Comparison of ENCODE assay signal across 29 mouse cellular contexts in genomic region chr13:12357554-12357953, GRCm38 (mm10). TPM values are rescaled to one million over a fixed set of nuclear protein-coding genes. Genes with fewer than 3 reads are reported as not detected.
DNase-seq lines count a peak whose midpoint lies in the region; ATAC-seq and TF ChIP-seq lines count a peak whose summit lies in the region.
"Had no signal": no experiment of that assay in that cellular context is flagged by ENCODE, and none has a peak within 500 bp of the region (broad histone marks: within the 10 kb centered on the region; RNA-seq: fewer than 3 reads in every experiment).

No protein-coding gene starts in this region.

- H3K36me3 ChIP-seq in heart, postnatal 0 days (replicated peaks; ENCODE audit: control insufficient read depth, insufficient read depth, low read length), result no peaks in the 10 kb centered on the region
- no peaks in the 10 kb centered on the region for H3K36me3 ChIP-seq in limb, embryonic 14.5 days (ENCODE audit: control insufficient read depth, insufficient read depth, low read length)
- H3K36me3 ChIP-seq: heart, embryonic 15.5 days; hindbrain, embryonic 10.5 days; hindbrain, embryonic 15.5 days; liver, embryonic 15.5 days; neural tube, embryonic 12.5 days had no signal

- no peak for TF ChIP-seq CTCF in heart, postnatal 0 days (IDR thresholded peaks at IDR 0.05; ENCODE audit: low read depth)

- peak; percentile 33; the same call in 1 of the 2 replicates for ATAC-seq in heart, postnatal 0 days (ENCODE audit: insufficient read depth, low read depth)
- ATAC-seq in limb, embryonic 14.5 days (ENCODE audit: low FRiP score, low read depth), result peak; percentile 69
- ATAC-seq: forebrain, embryonic 13.5 days; inflammation-experienced regulatory T-cells, adult 6 months; midbrain, embryonic 16.5 days had no signal

- peak; percentile 24 for DNase-seq in gastrocnemius, adult 18-20 months (ENCODE audit: low spot score)
- no peak for DNase-seq in gastrocnemius, postnatal 36 days
- DNase-seq in heart, adult 8-10 months (ENCODE audit: low spot score), result peak; percentile 19
- no peak for DNase-seq in heart, postnatal 25 days (ENCODE audit: low spot score)
- peak; percentile 42 for DNase-seq in heart, postnatal 0 days (ENCODE audit: low spot score)
- DNase-seq in limb, embryonic 14.5 days (ENCODE audit: low spot score), result no peak
- DNase-seq in thymus, adult 18-20 months, result no peak
- DNase-seq: adrenal gland, postnatal 10 days; B cell, adult 2 months; cerebellum, adult 18-20 months; cerebellum, postnatal 10 days; kidney, adult 18-20 months; kidney, postnatal 36 days; liver; lung, embryonic 14.5 days; lung, postnatal 14 days; right cerebral cortex, adult 18-20 months; spleen, adult 18-20 months; thymus, postnatal 4 days had no signal

- 0 out of 2 replicates have a peak overlapping the region, but pooled peaks have one; percentile 38 for H3K27ac ChIP-seq in heart, postnatal 0 days (ENCODE audit: low read depth)
- H3K27ac ChIP-seq in limb, embryonic 14.5 days (replicated peaks; ENCODE audit: low read depth, low read length), result no peak overlapping the region
- H3K27ac ChIP-seq: forebrain, embryonic 13.5 days; heart, embryonic 15.5 days; hindbrain, embryonic 10.5 days; hindbrain, embryonic 15.5 days; liver, embryonic 15.5 days; neural tube, embryonic 12.5 days had no signal

- no peak overlapping the region for H3K4me3 ChIP-seq in heart, postnatal 0 days (ENCODE audit: low read depth, low read length)
- no peak overlapping the region for H3K4me3 ChIP-seq in limb, embryonic 14.5 days (replicated peaks; ENCODE audit: low read length)
- H3K4me3 ChIP-seq: forebrain, embryonic 13.5 days; heart, embryonic 15.5 days; hindbrain, embryonic 10.5 days; hindbrain, embryonic 15.5 days; liver, embryonic 15.5 days; neural tube, embryonic 12.5 days had no signal

- no peak overlapping the region for H3K9ac ChIP-seq in heart, postnatal 0 days (replicated peaks; ENCODE audit: low read depth, low read length)
- no peak overlapping the region for H3K9ac ChIP-seq in limb, embryonic 14.5 days (ENCODE audit: low read depth, low read length, severe bottlenecking)
- H3K9ac ChIP-seq: forebrain, embryonic 13.5 days; heart, embryonic 15.5 days; hindbrain, embryonic 15.5 days; liver, embryonic 15.5 days; lung, embryonic 14.5 days; neural tube, embryonic 12.5 days had no signal

- TF ChIP-seq POLR2A in limb, embryonic 14.5 days (IDR thresholded peaks at IDR 0.05; ENCODE audit: borderline replicate concordance, extremely low read depth, insufficient read depth, insufficient read length), result no peak

- H3K27me3 ChIP-seq in heart, postnatal 0 days (ENCODE audit: control insufficient read depth, insufficient read depth, low read length), result no peaks in the 10 kb centered on the region
- no peaks in the 10 kb centered on the region for H3K27me3 ChIP-seq in limb, embryonic 14.5 days (ENCODE audit: control insufficient read depth, insufficient read depth, low read length)
- H3K27me3 ChIP-seq: forebrain, embryonic 13.5 days; heart, embryonic 15.5 days; hindbrain, embryonic 15.5 days; liver, embryonic 15.5 days; neural tube, embryonic 12.5 days had no signal

- no peak overlapping the region for H3K4me2 ChIP-seq in heart, postnatal 0 days (ENCODE audit: low read depth, low read length)
- no peak overlapping the region for H3K4me2 ChIP-seq in limb, embryonic 14.5 days (replicated peaks; ENCODE audit: low read depth, low read length, severe bottlenecking)
- H3K4me2 ChIP-seq: forebrain, embryonic 13.5 days; heart, embryonic 15.5 days; hindbrain, embryonic 15.5 days; liver, embryonic 15.5 days; lung, embryonic 14.5 days; midbrain, embryonic 11.5 days; neural tube, embryonic 12.5 days had no signal

- 46% methylated on average over 5 of the region's 5 CpGs for WGBS in heart, postnatal 0 days
- 68% methylated on average over 5 of the region's 5 CpGs for WGBS in limb, embryonic 14.5 days

- H3K4me1 ChIP-seq in heart, postnatal 0 days (ENCODE audit: control insufficient read depth, insufficient read depth), result peaks cover 20% of the 10 kb centered on the region
- H3K4me1 ChIP-seq in limb, embryonic 14.5 days (ENCODE audit: control insufficient read depth, insufficient read depth, low read length), result no peaks in the 10 kb centered on the region
- H3K4me1 ChIP-seq: forebrain, embryonic 13.5 days; hindbrain, embryonic 10.5 days; hindbrain, embryonic 15.5 days; liver, embryonic 15.5 days; neural tube, embryonic 12.5 days had no signal

- H3K9me3 ChIP-seq in heart, postnatal 0 days (replicated peaks; ENCODE audit: control insufficient read depth, low read length), result no peaks in the 10 kb centered on the region
- H3K9me3 ChIP-seq in limb, embryonic 14.5 days (ENCODE audit: control insufficient read depth, low read length), result no peaks in the 10 kb centered on the region
- H3K9me3 ChIP-seq: forebrain, embryonic 13.5 days; heart, embryonic 15.5 days; hindbrain, embryonic 10.5 days; hindbrain, embryonic 15.5 days; liver, embryonic 15.5 days; neural tube, embryonic 12.5 days had no signal

- TF ChIP-seq EP300 in heart, postnatal 0 days (IDR thresholded peaks at IDR 0.05; ENCODE audit: low read depth), result no peak

- intact Hi-C loops in gastrocnemius, postnatal 36 days (cut with DNase I), result no loop called here
- intact Hi-C loops in heart, postnatal 25 days (cut with DNase I), result no loop called here

RNA-seq across cellular contexts. Expression of gene Actn2, which starts 17.0 kb away (rescaled TPM):
- 1,000 to 10,000 TPM; 1,284 to 1,493 TPM for total RNA-seq in gastrocnemius, adult 18-20 months (2021)
- total RNA-seq in gastrocnemius, postnatal 36 days (2021), result 1,000 to 10,000 TPM; 1,044 to 1,453 TPM
- 1,000 to 10,000 TPM; 1,621 to 2,329 (median 1,848) TPM for total RNA-seq in heart, adult 8-10 months (2022)
- 1,000 to 10,000 TPM; 1,826 to 1,902 TPM for total RNA-seq in heart, postnatal 25 days (2021)
- 1,276 and 1,578 TPM in 2 replicates for total RNA-seq in heart, postnatal 0 days (2014; rRNA removed; ENCODE audit: low replicate concordance)
- 2,012 and 2,143 TPM in 2 replicates for polyA plus RNA-seq in heart, postnatal 0 days (2015; fragmentation: Nextera tagmentation; extraction: Ambion mirVana)
- polyA plus RNA-seq in limb, embryonic 14.5 days (2012; rRNA removed), result 132 and 141 TPM in 2 replicates
- polyA plus RNA-seq in limb, embryonic 14.5 days (2014; fragmentation: Nextera tagmentation; extraction: Ambion mirVana), result 153 and 219 TPM in 2 replicates
- total RNA-seq: common myeloid progenitor, adult 5-6 weeks had no signal

RNA-seq across cellular contexts. Expression of gene Heatr1, which starts 37.3 kb away (rescaled TPM):
- total RNA-seq in gastrocnemius, adult 18-20 months (2021), result 10 to 100 TPM; 13.8 to 18.1 TPM
- 10 to 100 TPM; 13.7 to 14.1 TPM for total RNA-seq in gastrocnemius, postnatal 36 days (2021)
- total RNA-seq in heart, adult 8-10 months (2022), result 10 to 100 TPM; 13.0 to 18.1 (median 15.9) TPM
- total RNA-seq in heart, postnatal 25 days (2021), result 10 to 100 TPM; 13.8 to 16.7 TPM
- total RNA-seq in heart, postnatal 0 days (2014; rRNA removed; ENCODE audit: low replicate concordance), result 6.5 and 9.3 TPM in 2 replicates
- 3.3 and 3.5 TPM in 2 replicates for polyA plus RNA-seq in heart, postnatal 0 days (2015; fragmentation: Nextera tagmentation; extraction: Ambion mirVana)
- polyA plus RNA-seq in limb, embryonic 14.5 days (2012; rRNA removed), result 26.1 and 29.9 TPM in 2 replicates
- 21.3 and 25.0 TPM in 2 replicates for polyA plus RNA-seq in limb, embryonic 14.5 days (2014; fragmentation: Nextera tagmentation; extraction: Ambion mirVana)

Comparison
In these comparisons a context has a peak if more than half of its experiments do, and no peak if none do; other contexts are left out.
1. DNase-seq: peak in gastrocnemius, adult 18-20 months (single experiment), heart, adult 8-10 months (single experiment) and heart, postnatal 0 days (single experiment); none in gastrocnemius, postnatal 36 days (0 of 2), heart, postnatal 25 days (single experiment), limb, embryonic 14.5 days (single experiment) and thymus, adult 18-20 months (0 of 2).